ENCODE assay signal across 28 mouse cellular contexts in genomic region chr17:68982094-68982493, GRCm38 (mm10).
"Had no signal": no experiment of that assay in that cellular context is flagged by ENCODE, and none has a peak within 500 bp of the region (broad histone marks: within the 10 kb centered on the region; RNA-seq: fewer than 3 reads in every experiment).

No protein-coding gene starts in this region.

- H3K27me3 ChIP-seq: embryonic facial prominence, embryonic 12.5 days; embryonic facial prominence, embryonic 13.5 days; embryonic facial prominence, embryonic 15.5 days; forebrain, embryonic 12.5 days; forebrain, embryonic 13.5 days; forebrain, embryonic 15.5 days had no signal

- H3K9me3 ChIP-seq: embryonic facial prominence, embryonic 12.5 days; embryonic facial prominence, embryonic 13.5 days; embryonic facial prominence, embryonic 15.5 days; forebrain, embryonic 10.5 days; forebrain, embryonic 12.5 days; forebrain, embryonic 13.5 days; forebrain, embryonic 15.5 days; heart, embryonic 10.5 days had no signal

- H3K9ac ChIP-seq: embryonic facial prominence, embryonic 12.5 days; embryonic facial prominence, embryonic 13.5 days; embryonic facial prominence, embryonic 15.5 days; forebrain, embryonic 12.5 days; forebrain, embryonic 13.5 days; forebrain, embryonic 15.5 days; forebrain, postnatal 0 days had no signal

- H3K4me2 ChIP-seq: embryonic facial prominence, embryonic 12.5 days; embryonic facial prominence, embryonic 13.5 days; embryonic facial prominence, embryonic 15.5 days; forebrain, embryonic 12.5 days; forebrain, embryonic 13.5 days; forebrain, embryonic 15.5 days; heart, embryonic 11.5 days had no signal

- H3K4me1 ChIP-seq: embryonic facial prominence, embryonic 12.5 days; embryonic facial prominence, embryonic 13.5 days; embryonic facial prominence, embryonic 15.5 days; forebrain, embryonic 10.5 days; forebrain, embryonic 12.5 days; forebrain, embryonic 13.5 days; forebrain, embryonic 15.5 days had no signal

- H3K27ac ChIP-seq: embryonic facial prominence, embryonic 12.5 days; embryonic facial prominence, embryonic 13.5 days; embryonic facial prominence, embryonic 15.5 days; forebrain, embryonic 10.5 days; forebrain, embryonic 12.5 days; forebrain, embryonic 13.5 days; forebrain, embryonic 15.5 days; gastrocnemius, adult 2 months; heart, adult 2 months; heart, embryonic 10.5 days had no signal

- ATAC-seq: forebrain, embryonic 13.5 days; forebrain, embryonic 14.5 days; forebrain, embryonic 15.5 days; forebrain, embryonic 16.5 days; forebrain, postnatal 0 days had no signal

- DNase-seq: cerebellum, adult 2 months; cerebellum, adult 8-10 months; cerebellum, adult 9-10 months; cerebellum, adult 9-11 months; cerebellum, postnatal 10 days; cerebellum, postnatal 14 days; cerebellum, postnatal 25 days; cerebellum, postnatal 36 days; embryo, embryonic 11 days; forebrain, postnatal 0 days; gastrocnemius, adult 2 months; gastrocnemius, postnatal 10 days; gastrocnemius, postnatal 14 days; gastrocnemius, postnatal 25 days; gastrocnemius, postnatal 36 days; heart, adult 2 months had no signal

- H3K4me3 ChIP-seq: embryonic facial prominence, embryonic 12.5 days; embryonic facial prominence, embryonic 13.5 days; embryonic facial prominence, embryonic 15.5 days; erythroblast, embryonic 14.5 days; forebrain, embryonic 10.5 days; forebrain, embryonic 12.5 days; forebrain, embryonic 13.5 days; forebrain, embryonic 15.5 days; gastrocnemius, adult 2 months; heart, adult 2 months; heart, embryonic 10.5 days had no signal

- H3K36me3 ChIP-seq: embryonic facial prominence, embryonic 12.5 days; embryonic facial prominence, embryonic 13.5 days; embryonic facial prominence, embryonic 15.5 days; forebrain, embryonic 10.5 days; forebrain, embryonic 12.5 days; forebrain, embryonic 15.5 days; heart, embryonic 10.5 days had no signal
